Mouse (Mus musculus) ES-Bruce4 (cell line): ENCODE results near the gene Lipt1.

ENCODE experiments used
- EP300 ChIP-seq: IDR thresholded peaks from 2 replicates; pipeline ENCODE4 v1.6.1; 2011; ENCODE audit warnings: low read depth, low read length; ENCODE audit not compliant: insufficient read depth
- POLR2A ChIP-seq: IDR thresholded peaks from one replicate; pipeline ENCODE4 v1.8.1; 2011; ENCODE audit warnings: low read length; ENCODE audit not compliant: insufficient read depth

GRCm38 (mm10) chr1:37877736-37878460 lies 6.4 kb downstream of the Lipt1 start:
- TF ChIP-seq EP300 (no peak), POLR2A (no peak)
